Comparison of ENCODE assay signal across 8 mouse cellular contexts in genomic region chr1:57969327-57970271, GRCm38 (mm10). TPM values are rescaled to one million over a fixed set of nuclear protein-coding genes. Genes with fewer than 3 reads are reported as not detected.
A peak's percentile ranks its signal among the peaks of the same experiment; 100 is the strongest.
DNase-seq lines count a peak whose midpoint lies in the region; ATAC-seq and TF ChIP-seq lines count a peak whose summit lies in the region.

No protein-coding gene starts in this region.

- peak; percentile 97 for ATAC-seq in embryonic facial prominence, embryonic 14.5 days (ENCODE audit: low read depth)
- peak; percentile 96 for ATAC-seq in limb, embryonic 14.5 days (ENCODE audit: low FRiP score, low read depth)
- peak; percentile 96 for ATAC-seq in midbrain, postnatal 0 days (ENCODE audit: low FRiP score)

- TF ChIP-seq POLR2A in limb, embryonic 14.5 days (IDR thresholded peaks at IDR 0.05; ENCODE audit: borderline replicate concordance, extremely low read depth, insufficient read depth, insufficient read length) = peak; percentile 90; the same call in 1 of the 2 replicates

- no peaks in the 10 kb centered on the region for H3K9me3 ChIP-seq in embryonic facial prominence, embryonic 14.5 days (ENCODE audit: control insufficient read depth, low read length)
- H3K9me3 ChIP-seq in limb, embryonic 14.5 days (ENCODE audit: control insufficient read depth, low read length) = no peaks in the 10 kb centered on the region
- no peaks in the 10 kb centered on the region for H3K9me3 ChIP-seq in midbrain, postnatal 0 days (ENCODE audit: low read length)

- peak; percentile 92 for DNase-seq in 3T3-L1 (ENCODE audit: low read depth, low spot score)
- peak; percentile 92 to 97 for DNase-seq in adrenal gland, postnatal 4 days (ENCODE audit: low spot score in 2 of 2)
- DNase-seq in embryonic facial prominence, embryonic 14.5 days (ENCODE audit: low spot score) = peak; percentile 95
- peak; percentile 97 for DNase-seq in heart, adult 8-10 months (ENCODE audit: low spot score)
- DNase-seq in kidney, adult 9 months = peak; percentile 97
- peak; percentile 91 for DNase-seq in limb, embryonic 14.5 days (ENCODE audit: low spot score)
- DNase-seq in midbrain, postnatal 0 days (ENCODE audit: low spot score) = peak; percentile 93
- peak; percentile 93 to 94 for DNase-seq in spleen, postnatal 14 days (ENCODE audit: low spot score in 2 of 2)

- peak overlapping the region; percentile 67 for H3K4me2 ChIP-seq in embryonic facial prominence, embryonic 14.5 days (ENCODE audit: low read depth, low read length)
- H3K4me2 ChIP-seq in limb, embryonic 14.5 days (replicated peaks; ENCODE audit: low read depth, low read length, severe bottlenecking) = peak overlapping the region; percentile 78
- peak overlapping the region; percentile 76 for H3K4me2 ChIP-seq in midbrain, postnatal 0 days (ENCODE audit: low read depth, low read length, poor library complexity, severe bottlenecking)

- 0 out of 2 replicates have a peak, but pooled peaks cover 8% of the 10 kb centered on the region for H3K4me1 ChIP-seq in embryonic facial prominence, embryonic 14.5 days (ENCODE audit: control insufficient read depth, insufficient read depth, low read length)
- H3K4me1 ChIP-seq in limb, embryonic 14.5 days (ENCODE audit: control insufficient read depth, insufficient read depth, low read length) = peaks cover 15% of the 10 kb centered on the region
- H3K4me1 ChIP-seq in midbrain, postnatal 0 days (ENCODE audit: insufficient read depth, low read length) = no peaks in the 10 kb centered on the region

- H3K9ac ChIP-seq in embryonic facial prominence, embryonic 14.5 days (ENCODE audit: low read depth, low read length) = peak overlapping the region; percentile 90
- H3K9ac ChIP-seq in limb, embryonic 14.5 days (ENCODE audit: low read depth, low read length, severe bottlenecking) = peak overlapping the region; percentile 78
- H3K9ac ChIP-seq in midbrain, postnatal 0 days (replicated peaks; ENCODE audit: low read length, poor library complexity, severe bottlenecking) = peak overlapping the region; percentile 94

- H3K27me3 ChIP-seq in embryonic facial prominence, embryonic 14.5 days (replicated peaks; ENCODE audit: control insufficient read depth, insufficient read depth, low read length) = no peaks in the 10 kb centered on the region
- H3K27me3 ChIP-seq in limb, embryonic 14.5 days (ENCODE audit: control insufficient read depth, insufficient read depth, low read length) = no peaks in the 10 kb centered on the region
- H3K27me3 ChIP-seq in midbrain, postnatal 0 days (ENCODE audit: insufficient read depth, low read length) = no peaks in the 10 kb centered on the region

- H3K27ac ChIP-seq in embryonic facial prominence, embryonic 14.5 days (replicated peaks; ENCODE audit: low read depth, low read length) = peak overlapping the region; percentile 76
- H3K27ac ChIP-seq in limb, embryonic 14.5 days (replicated peaks; ENCODE audit: low read depth, low read length) = peak overlapping the region; percentile 61
- H3K27ac ChIP-seq in midbrain, postnatal 0 days (ENCODE audit: low read depth, low read length) = peak overlapping the region; percentile 80

- peaks cover 15% of the 10 kb centered on the region for H3K36me3 ChIP-seq in embryonic facial prominence, embryonic 14.5 days (ENCODE audit: control insufficient read depth, insufficient read depth, low read length)
- H3K36me3 ChIP-seq in limb, embryonic 14.5 days (ENCODE audit: control insufficient read depth, insufficient read depth, low read length) = 0 out of 2 replicates have a peak, but pooled peaks cover 12% of the 10 kb centered on the region
- peaks cover 6% of the 10 kb centered on the region; the same call in 1 of the 2 replicates for H3K36me3 ChIP-seq in midbrain, postnatal 0 days (ENCODE audit: insufficient read depth, low read length)

- H3K4me3 ChIP-seq in embryonic facial prominence, embryonic 14.5 days (ENCODE audit: low read depth, low read length) = peak overlapping the region; percentile 68
- H3K4me3 ChIP-seq in limb, embryonic 14.5 days (replicated peaks; ENCODE audit: low read length) = peak overlapping the region; percentile 57
- H3K4me3 ChIP-seq in midbrain, postnatal 0 days (ENCODE audit: low read depth, low read length) = peak overlapping the region; percentile 82

- peak; percentile 88 for TF ChIP-seq CTCF in midbrain, postnatal 0 days (IDR thresholded peaks at IDR 0.05)

- under 1% methylated on average over 57 of the region's 65 CpGs for WGBS in embryonic facial prominence, embryonic 14.5 days
- WGBS in limb, embryonic 14.5 days = under 1% methylated on average over 64 of the region's 65 CpGs
- under 1% methylated on average over 65 of the region's 65 CpGs for WGBS in midbrain, postnatal 0 days

RNA-seq across cellular contexts. Expression of gene Sgo2a, which starts 26.2 kb away (rescaled TPM):
- total RNA-seq in adrenal gland, postnatal 4 days (2021) = 1 to 10 TPM; 7.6 to 8.6 TPM
- 13.8 and 17.9 TPM in 2 replicates for polyA plus RNA-seq in embryonic facial prominence, embryonic 14.5 days (2014; fragmentation: Nextera tagmentation; extraction: Ambion mirVana)
- 1 to 10 TPM; 3.7 to 4.9 (median 4.3) TPM for total RNA-seq in heart, adult 8-10 months (2022)
- 11.1 and 13.2 TPM in 2 replicates for polyA plus RNA-seq in limb, embryonic 14.5 days (2012; rRNA removed)
- 16.4 and 18.0 TPM in 2 replicates for polyA plus RNA-seq in limb, embryonic 14.5 days (2014; fragmentation: Nextera tagmentation; extraction: Ambion mirVana)
- 1.4 and 3.1 TPM in 2 replicates for total RNA-seq in midbrain, postnatal 0 days (2014; rRNA removed)
- polyA plus RNA-seq in midbrain, postnatal 0 days (2015; fragmentation: Nextera tagmentation; extraction: Ambion mirVana) = 1.1 and 1.4 TPM in 2 replicates

RNA-seq across cellular contexts. Expression of gene Kctd18, which starts 49.2 kb away (rescaled TPM):
- 10 to 100 TPM; 29.4 to 29.8 TPM for total RNA-seq in adrenal gland, postnatal 4 days (2021)
- 15.6 and 19.2 TPM in 2 replicates for polyA plus RNA-seq in embryonic facial prominence, embryonic 14.5 days (2014; fragmentation: Nextera tagmentation; extraction: Ambion mirVana)
- 1 to 10 TPM; 5.8 to 8.4 (median 7.5) TPM for total RNA-seq in heart, adult 8-10 months (2022)
- polyA plus RNA-seq in limb, embryonic 14.5 days (2012; rRNA removed) = 34.0 and 35.3 TPM in 2 replicates
- 21.1 and 23.3 TPM in 2 replicates for polyA plus RNA-seq in limb, embryonic 14.5 days (2014; fragmentation: Nextera tagmentation; extraction: Ambion mirVana)
- 40.7 and 52.3 TPM in 2 replicates for total RNA-seq in midbrain, postnatal 0 days (2014; rRNA removed)
- 29.3 and 29.8 TPM in 2 replicates for polyA plus RNA-seq in midbrain, postnatal 0 days (2015; fragmentation: Nextera tagmentation; extraction: Ambion mirVana)

Comparison
In these comparisons a context has a peak if more than half of its experiments do, and no peak if none do; other contexts are left out.
1. Peak in every context shown above with its lines: DNase-seq, ATAC-seq, H3K4me3 ChIP-seq and H3K27ac ChIP-seq.